Mouse (Mus musculus): Measurements from ENCODE around the gene Asic2. TPM values are rescaled to one million over a fixed set of nuclear protein-coding genes. Genes with fewer than 3 reads are reported as not detected.

Asic2 gene
- polyA plus RNA-seq, 1 experiment = 39.7 TPM

- TF ChIP-seq CTCF (IDR thresholded peaks at IDR 0.05; ENCODE audit: borderline replicate concordance, insufficient read depth, low read depth, low read length) (no peak), POLR2A (IDR thresholded peaks at IDR 0.05; ENCODE audit: borderline replicate concordance, insufficient read depth, low read length) (no peak)
- Histone ChIP-seq H3K27me3 (ENCODE audit: control insufficient read depth, insufficient read depth, low read length) (no peaks in the 10 kb centered on the region), H3K27ac (ENCODE audit: insufficient read depth, low read length) (no peak overlapping the region), H3K4me3 (replicated peaks; ENCODE audit: insufficient read depth, low read depth, low read length) (no peak overlapping the region), H3K4me1 (ENCODE audit: control insufficient read depth, insufficient read depth, low read length) (peaks cover 6% of the 10 kb centered on the region; the same call in 1 of the 2 replicates)
- 36% methylated on average over 5 of the region's 5 CpGs for WGBS
- DNase-seq = no peak
Measured at GRCm38 (mm10) chr11:81133950-81134349, 834.3 kb downstream of the Asic2 start.

- WGBS = 97% methylated on average over 7 of the region's 7 CpGs
- Histone ChIP-seq H3K27me3 (ENCODE audit: control insufficient read depth, insufficient read depth, low read length) (no peaks in the 10 kb centered on the region), H3K4me1 (ENCODE audit: control insufficient read depth, insufficient read depth, low read length) (peaks cover 6% of the 10 kb centered on the region; the same call in 1 of the 2 replicates), H3K4me3 (replicated peaks; ENCODE audit: insufficient read depth, low read depth, low read length) (no peak overlapping the region), H3K27ac (ENCODE audit: insufficient read depth, low read length) (no peak overlapping the region)
- TF ChIP-seq POLR2A (IDR thresholded peaks at IDR 0.05; ENCODE audit: borderline replicate concordance, insufficient read depth, low read length) (no peak), CTCF (IDR thresholded peaks at IDR 0.05; ENCODE audit: borderline replicate concordance, insufficient read depth, low read depth, low read length) (no peak)
- no peak for DNase-seq
Measured at GRCm38 (mm10) chr11:81132669-81133068, 835.6 kb downstream of the Asic2 start.

- Histone ChIP-seq H3K27me3 (ENCODE audit: control insufficient read depth, insufficient read depth, low read length) (no peaks in the 10 kb centered on the region), H3K27ac (ENCODE audit: insufficient read depth, low read length) (no peak overlapping the region), H3K4me3 (replicated peaks; ENCODE audit: insufficient read depth, low read depth, low read length) (no peak overlapping the region), H3K4me1 (ENCODE audit: control insufficient read depth, insufficient read depth, low read length) (no peaks in the 10 kb centered on the region)
- 90% methylated on average over 6 of the region's 6 CpGs for WGBS
- TF ChIP-seq CTCF (IDR thresholded peaks at IDR 0.05; ENCODE audit: borderline replicate concordance, insufficient read depth, low read depth, low read length) (no peak), POLR2A (IDR thresholded peaks at IDR 0.05; ENCODE audit: borderline replicate concordance, insufficient read depth, low read length) (no peak)
- DNase-seq = no peak
Measured at GRCm38 (mm10) chr11:81124363-81124762, 843.9 kb downstream of the Asic2 start.

- 65% methylated on average over 8 of the region's 8 CpGs for WGBS
- H3K27ac ChIP-seq (ENCODE audit: insufficient read depth, low read length) = no peak overlapping the region
Measured at GRCm38 (mm10) chr11:81120024-81120576, 848.2 kb downstream of the Asic2 start.

GRCm38 (mm10) chr11:81118055-81118454, 850.2 kb downstream of the Asic2 start:
- H3K27me3 ChIP-seq (ENCODE audit: control insufficient read depth, insufficient read depth, low read length) = no peaks in the 10 kb centered on the region
- WGBS = 34% methylated on average over 7 of the region's 7 CpGs
- no peak overlapping the region for H3K4me3 ChIP-seq (replicated peaks; ENCODE audit: insufficient read depth, low read depth, low read length)
- peak; percentile 27 to 44 for DNase-seq
- TF ChIP-seq POLR2A (IDR thresholded peaks at IDR 0.05; ENCODE audit: borderline replicate concordance, insufficient read depth, low read length) = no peak
- TF ChIP-seq CTCF (IDR thresholded peaks at IDR 0.05; ENCODE audit: borderline replicate concordance, insufficient read depth, low read depth, low read length) = no peak
- H3K4me1 ChIP-seq (ENCODE audit: control insufficient read depth, insufficient read depth, low read length) = no peaks in the 10 kb centered on the region; the same call in 1 of the 2 replicates
- no peak overlapping the region for H3K27ac ChIP-seq (ENCODE audit: insufficient read depth, low read length)

More at GRCm38 (mm10) chr11:81120024-81120576, 848.2 kb downstream of the Asic2 start:
- no peak for DNase-seq
- TF ChIP-seq CTCF (IDR thresholded peaks at IDR 0.05; ENCODE audit: borderline replicate concordance, insufficient read depth, low read depth, low read length) = no peak
- no peak for TF ChIP-seq POLR2A (IDR thresholded peaks at IDR 0.05; ENCODE audit: borderline replicate concordance, insufficient read depth, low read length)
- no peaks in the 10 kb centered on the region; the same call in 1 of the 2 replicates for H3K4me1 ChIP-seq (ENCODE audit: control insufficient read depth, insufficient read depth, low read length)
- H3K27me3 ChIP-seq (ENCODE audit: control insufficient read depth, insufficient read depth, low read length) = no peaks in the 10 kb centered on the region
- H3K4me3 ChIP-seq (replicated peaks; ENCODE audit: insufficient read depth, low read depth, low read length) = no peak overlapping the region

- DNase-seq = no peak
- Histone ChIP-seq H3K27me3 (ENCODE audit: control insufficient read depth, insufficient read depth, low read length) (no peaks in the 10 kb centered on the region), H3K4me1 (ENCODE audit: control insufficient read depth, insufficient read depth, low read length) (peaks cover 3% of the 10 kb centered on the region), H3K4me3 (replicated peaks; ENCODE audit: insufficient read depth, low read depth, low read length) (no peak overlapping the region), H3K27ac (ENCODE audit: insufficient read depth, low read length) (no peak overlapping the region)
- 76% methylated on average over 9 of the region's 9 CpGs for WGBS
- no peak for TF ChIP-seq POLR2A (IDR thresholded peaks at IDR 0.05; ENCODE audit: borderline replicate concordance, insufficient read depth, low read length)
- no peak for TF ChIP-seq CTCF (IDR thresholded peaks at IDR 0.05; ENCODE audit: borderline replicate concordance, insufficient read depth, low read depth, low read length)
Measured at GRCm38 (mm10) chr11:81115666-81116065, 852.6 kb downstream of the Asic2 start.

- WGBS = 40% methylated on average over 2 of the region's 2 CpGs
- peaks cover 6% of the 10 kb centered on the region for H3K4me1 ChIP-seq (ENCODE audit: control insufficient read depth, insufficient read depth, low read length)
- H3K4me3 ChIP-seq (replicated peaks; ENCODE audit: insufficient read depth, low read depth, low read length) = no peak overlapping the region
- H3K27ac ChIP-seq (ENCODE audit: insufficient read depth, low read length) = no peak overlapping the region
- no peaks in the 10 kb centered on the region for H3K27me3 ChIP-seq (ENCODE audit: control insufficient read depth, insufficient read depth, low read length)
- TF ChIP-seq CTCF (IDR thresholded peaks at IDR 0.05; ENCODE audit: borderline replicate concordance, insufficient read depth, low read depth, low read length) (no peak), POLR2A (IDR thresholded peaks at IDR 0.05; ENCODE audit: borderline replicate concordance, insufficient read depth, low read length) (no peak)
- DNase-seq = no peak
Measured at GRCm38 (mm10) chr11:81111626-81112025, 856.6 kb downstream of the Asic2 start.

- H3K27me3 ChIP-seq (ENCODE audit: control insufficient read depth, insufficient read depth, low read length) = no peaks in the 10 kb centered on the region
- TF ChIP-seq CTCF (IDR thresholded peaks at IDR 0.05; ENCODE audit: borderline replicate concordance, insufficient read depth, low read depth, low read length) = no peak
- no peak for TF ChIP-seq POLR2A (IDR thresholded peaks at IDR 0.05; ENCODE audit: borderline replicate concordance, insufficient read depth, low read length)
- DNase-seq = peak; percentile 23 to 38
- H3K4me1 ChIP-seq (ENCODE audit: control insufficient read depth, insufficient read depth, low read length) = peaks cover 6% of the 10 kb centered on the region
- no peak overlapping the region for H3K27ac ChIP-seq (ENCODE audit: insufficient read depth, low read length)
- H3K4me3 ChIP-seq (replicated peaks; ENCODE audit: insufficient read depth, low read depth, low read length) = no peak overlapping the region
- WGBS = 30% methylated on average over 6 of the region's 6 CpGs
Measured at GRCm38 (mm10) chr11:81110049-81110448, 858.2 kb downstream of the Asic2 start.
